Mouse (Mus musculus) heart, embryonic 16.5 days (tissue): ENCODE measurements around the gene Cct3. TPM values are rescaled to one million over a fixed set of nuclear protein-coding genes. Genes with fewer than 3 reads are reported as not detected.
A peak's percentile ranks its signal among the peaks of the same experiment; 100 is the strongest.
"Not testable (repeated sequence)": the region's sequence is repeated elsewhere in the genome, so short reads cannot be mapped to it uniquely, and the experiment has no call there.

Experiments used
- ATAC-seq: fragments of 200-750 bp; cut with Nextera tagmentation; replicated peaks from 2 replicates; pipeline ENCODE4 v1.8.0; 2017; ENCODE audit warnings: moderate number of reproducible peaks; ENCODE audit not compliant: insufficient read depth, low FRiP score; ENCODE audit errors: extremely low read depth
- H3K27ac ChIP-seq: fragments of 300-500 bp; sonication (generic); 2 replicates; pipeline ENCODE4 v1.5.1; 2014; ENCODE audit warnings: mild to moderate bottlenecking, low read length, control low read depth, moderate library complexity
- H3K27me3 ChIP-seq: fragments of 300-500 bp; sonication (generic); 2 replicates; pipeline ENCODE4 v1.6.1; 2014; ENCODE audit warnings: low read length, mixed read lengths; ENCODE audit not compliant: control insufficient read depth, insufficient read depth
- H3K36me3 ChIP-seq: fragments of 300-500 bp; sonication (generic); 2 replicates; pipeline ENCODE4 v1.6.1; 2014; ENCODE audit not compliant: control insufficient read depth, insufficient read depth
- H3K4me1 ChIP-seq: fragments of 300-500 bp; sonication (generic); 2 replicates; pipeline ENCODE4 v1.6.1; 2014; ENCODE audit warnings: low read length, mixed read lengths; ENCODE audit not compliant: control insufficient read depth, insufficient read depth
- H3K4me2 ChIP-seq: fragments of 300-500 bp; sonication (generic); 2 replicates; pipeline ENCODE4 v1.6.1; 2014; ENCODE audit warnings: low read depth, mild to moderate bottlenecking, control low read depth, low read length
- H3K4me3 ChIP-seq: fragments of 300-500 bp; sonication (generic); 2 replicates; pipeline ENCODE4 v1.5.1; 2014; ENCODE audit warnings: mild to moderate bottlenecking, control low read depth, low read length
- H3K9ac ChIP-seq: fragments of 300-500 bp; sonication (generic); 2 replicates; pipeline ENCODE4 v1.6.1; 2014; ENCODE audit warnings: low read length, control low read depth
- H3K9me3 ChIP-seq: fragments of 300-500 bp; sonication (generic); replicated peaks from 2 replicates; pipeline ENCODE4 v1.6.1; 2016; ENCODE audit warnings: low read length; ENCODE audit not compliant: control insufficient read depth
- WGBS: fragments of 180-500 bp; shearing (Covaris S2); extraction: QIAGEN DNeasy Blood & Tissue Kit; methylation state at CpG from one replicate; pipeline ENCODE4 v1.1.7; 2014; 5-methylcytosine and 5-hydroxymethylcytosine counted together
- polyA plus RNA-seq: library from polyadenylated mRNA; unstranded; fragments of >200 nt; fragmentation: Nextera tagmentation; extraction: Ambion mirVana; gene quantifications from 2 replicates; pipeline ENCODE4 v1.2.1, GENCODE M21; 2015

The Cct3 gene
- polyA plus RNA-seq, 1 experiment from 2014 or later: 394 TPM

GRCm38 (mm10) chr3:88364337-88364736 is 67.4 kb downstream of the Cct3 start, which contains the start of gene Paqr6:
Paqr6 (plus strand) TSS chr3:88364584.
- Histone ChIP-seq H3K36me3 (peaks cover 22% of the 10 kb centered on the region), H3K4me3 (peak within 1 kb of the TSS; percentile 28), H3K9me3 (no peaks in the 10 kb centered on the region), H3K4me2 (peak within 1 kb of the TSS; percentile 58), H3K27me3 (peaks cover 13% of the 10 kb centered on the region), H3K9ac (peak within 1 kb of the TSS; percentile 55), H3K4me1 (peaks cover 19% of the 10 kb centered on the region), H3K27ac (no peak within 1 kb of the TSS)
- ATAC-seq: peak; percentile 38; the same call in 1 of the 2 replicates
- 5% methylated on average over 16 of the region's 16 CpGs for WGBS

- peaks cover 13% of the 10 kb centered on the region for H3K27me3 ChIP-seq
- peaks cover 11% of the 10 kb centered on the region for H3K36me3 ChIP-seq
- H3K27ac ChIP-seq: no peak overlapping the region
- ATAC-seq: no peak
- no peak overlapping the region for H3K9ac ChIP-seq
- H3K4me3 ChIP-seq: no peak overlapping the region
- 36% methylated on average over 34 of the region's 34 CpGs for WGBS
- H3K4me2 ChIP-seq: no peak overlapping the region
- peaks cover 6% of the 10 kb centered on the region; the same call in 1 of the 2 replicates for H3K9me3 ChIP-seq
- H3K4me1 ChIP-seq: peaks cover 18% of the 10 kb centered on the region
These were observed 68.9 kb downstream of the Cct3 start for GRCm38 (mm10) chr3:88365705-88366361.

- Histone ChIP-seq H3K4me2 (peak overlapping the region; percentile 48), H3K4me3 (0 out of 2 replicates have a peak overlapping the region, but pooled peaks have one; percentile 23), H3K4me1 (peaks cover 18% of the 10 kb centered on the region), H3K27me3 (peaks cover 13% of the 10 kb centered on the region)
- not testable (repeated sequence) for H3K27ac ChIP-seq, H3K9ac ChIP-seq, H3K9me3 ChIP-seq, H3K36me3 ChIP-seq
- ATAC-seq: peak; percentile 50; the same call in 1 of the 2 replicates
- 3% methylated on average over 17 of the region's 22 CpGs for WGBS
These were observed 70.0 kb downstream of the Cct3 start for GRCm38 (mm10) chr3:88366830-88367428.

- not testable (repeated sequence) for H3K4me3 ChIP-seq, H3K36me3 ChIP-seq, H3K27ac ChIP-seq, H3K9me3 ChIP-seq, H3K4me2 ChIP-seq, H3K9ac ChIP-seq, ATAC-seq
- WGBS: 55% methylated on average over 3 of the region's 7 CpGs
- Histone ChIP-seq H3K4me1 (peaks cover 18% of the 10 kb centered on the region), H3K27me3 (peaks cover 13% of the 10 kb centered on the region)
These were observed 70.6 kb downstream of the Cct3 start for GRCm38 (mm10) chr3:88367517-88367916.

GRCm38 (mm10) chr3:88368511-88368910 is 71.6 kb downstream of the Cct3 start:
- ATAC-seq, H3K9me3 ChIP-seq, H3K4me3 ChIP-seq, H3K27ac ChIP-seq, H3K36me3 ChIP-seq, H3K4me2 ChIP-seq, H3K9ac ChIP-seq: not testable (repeated sequence)
- H3K27me3 ChIP-seq: peaks cover 13% of the 10 kb centered on the region
- 62% methylated on average over 7 of the region's 7 CpGs for WGBS
- H3K4me1 ChIP-seq: peaks cover 14% of the 10 kb centered on the region

Other genes starting within 250 kb of the Cct3 start
- 155 and 169 TPM in 2 replicates for gene Naxe, start 238.6 kb upstream of the Cct3 start, polyA plus RNA-seq
- 0.12 and 0.18 TPM in 2 replicates for gene Ttc24, start 218.8 kb upstream of the Cct3 start, polyA plus RNA-seq
- 23.6 and 27.8 TPM in 2 replicates for gene Iqgap3, start 215.1 kb upstream of the Cct3 start, polyA plus RNA-seq
- 40.5 and 44.7 TPM in 2 replicates for gene Mef2d, start 154.7 kb upstream of the Cct3 start, polyA plus RNA-seq
- gene Rhbg, start 42.4 kb upstream of the Cct3 start, polyA plus RNA-seq: 0.09 and 0.21 TPM in 2 replicates
- gene Gm38392, start 9.9 kb upstream of the Cct3 start, polyA plus RNA-seq: 0.19 TPM in 1 of 2 replicates, not detected in the other
- 13.4 and 16.1 TPM in 2 replicates for gene Tsacc, start 117 bp upstream of the Cct3 start, polyA plus RNA-seq
- 142 and 149 TPM in 2 replicates for gene Glmp, start 27.9 kb downstream of the Cct3 start, polyA plus RNA-seq
- gene Tmem79, start 39.0 kb downstream of the Cct3 start, polyA plus RNA-seq: 1.7 and 2.6 TPM in 2 replicates
- gene Smg5, start 39.1 kb downstream of the Cct3 start, polyA plus RNA-seq: 50.1 and 51.0 TPM in 2 replicates
- 3.2 and 4.2 TPM in 2 replicates for gene Paqr6, start 67.5 kb downstream of the Cct3 start, polyA plus RNA-seq
- gene Bglap3, start 75.6 kb downstream of the Cct3 start, polyA plus RNA-seq: 0.21 TPM in 1 of 2 replicates, not detected in the other
- gene Bglap2, start 81.6 kb downstream of the Cct3 start, polyA plus RNA-seq: not detected in 2 replicates
- gene Bglap, start 87.3 kb downstream of the Cct3 start, polyA plus RNA-seq: not detected in 2 replicates
- gene Pmf1, start 113.2 kb downstream of the Cct3 start, polyA plus RNA-seq: 98.2 and 98.4 TPM in 2 replicates
- gene Slc25a44, start 128.0 kb downstream of the Cct3 start, polyA plus RNA-seq: 13.3 and 13.7 TPM in 2 replicates
- 3.0 and 3.7 TPM in 2 replicates for gene Sema4a, start 164.1 kb downstream of the Cct3 start, polyA plus RNA-seq
- 127 and 129 TPM in 2 replicates for gene Lmna, start 212.8 kb downstream of the Cct3 start, polyA plus RNA-seq
- 5.3 and 5.7 TPM in 2 replicates for gene Mex3a, start 235.3 kb downstream of the Cct3 start, polyA plus RNA-seq